Mouse (Mus musculus): ENCODE measurements around the gene Spaca4. TPM values are rescaled to one million over a fixed set of nuclear protein-coding genes. Genes with fewer than 3 reads are reported as not detected.
A peak's percentile ranks its signal among the peaks of the same experiment; 100 is the strongest.

Gene Spaca4
- polyA plus RNA-seq, 1 experiment = not detected

GRCm38 (mm10) chr7:45748110-45748509 lies 22.5 kb upstream of the Spaca4 start:
- DNase-seq (ENCODE audit: low read depth) = no peak
- TF ChIP-seq CTCF (IDR thresholded peaks at IDR 0.05; ENCODE audit: borderline replicate concordance, extremely low read depth, insufficient read depth, insufficient read length) = no peak
- no peak for TF ChIP-seq POLR2A (IDR thresholded peaks at IDR 0.05; ENCODE audit: borderline replicate concordance, extremely low read depth, insufficient read depth, insufficient read length, poor library complexity, severe bottlenecking)

GRCm38 (mm10) chr7:45747450-45747849 lies 21.8 kb upstream of the Spaca4 start:
- DNase-seq (ENCODE audit: low read depth) = no peak
- TF ChIP-seq CTCF (IDR thresholded peaks at IDR 0.05; ENCODE audit: borderline replicate concordance, extremely low read depth, insufficient read depth, insufficient read length) (no peak), POLR2A (IDR thresholded peaks at IDR 0.05; ENCODE audit: borderline replicate concordance, extremely low read depth, insufficient read depth, insufficient read length, poor library complexity, severe bottlenecking) (no peak)

GRCm38 (mm10) chr7:45746518-45746917 lies 20.9 kb upstream of the Spaca4 start:
- TF ChIP-seq POLR2A (IDR thresholded peaks at IDR 0.05; ENCODE audit: borderline replicate concordance, extremely low read depth, insufficient read depth, insufficient read length, poor library complexity, severe bottlenecking) = no peak
- TF ChIP-seq CTCF (IDR thresholded peaks at IDR 0.05; ENCODE audit: borderline replicate concordance, extremely low read depth, insufficient read depth, insufficient read length) = peak; percentile 54; the same call in 1 of the 2 replicates
- DNase-seq (ENCODE audit: low read depth) = no peak

GRCm38 (mm10) chr7:45744387-45744786 lies 18.8 kb upstream of the Spaca4 start:
- TF ChIP-seq POLR2A (IDR thresholded peaks at IDR 0.05; ENCODE audit: borderline replicate concordance, extremely low read depth, insufficient read depth, insufficient read length, poor library complexity, severe bottlenecking) = no peak
- TF ChIP-seq CTCF (IDR thresholded peaks at IDR 0.05; ENCODE audit: borderline replicate concordance, extremely low read depth, insufficient read depth, insufficient read length) = no peak
- DNase-seq (ENCODE audit: low read depth) = peak; percentile 25

- DNase-seq (ENCODE audit: low read depth) = peak; percentile 14
- TF ChIP-seq CTCF (IDR thresholded peaks at IDR 0.05; ENCODE audit: borderline replicate concordance, extremely low read depth, insufficient read depth, insufficient read length) = no peak; the same call in 1 of the 2 replicates
- TF ChIP-seq POLR2A (IDR thresholded peaks at IDR 0.05; ENCODE audit: borderline replicate concordance, extremely low read depth, insufficient read depth, insufficient read length, poor library complexity, severe bottlenecking) = no peak
Measured at GRCm38 (mm10) chr7:45742338-45742737, 16.7 kb upstream of the Spaca4 start.

- no peak for TF ChIP-seq CTCF (IDR thresholded peaks at IDR 0.05; ENCODE audit: borderline replicate concordance, extremely low read depth, insufficient read depth, insufficient read length)
- no peak for TF ChIP-seq POLR2A (IDR thresholded peaks at IDR 0.05; ENCODE audit: borderline replicate concordance, extremely low read depth, insufficient read depth, insufficient read length, poor library complexity, severe bottlenecking)
- DNase-seq (ENCODE audit: low read depth) = no peak
Measured at GRCm38 (mm10) chr7:45741777-45742176, 16.2 kb upstream of the Spaca4 start.

- TF ChIP-seq POLR2A (IDR thresholded peaks at IDR 0.05; ENCODE audit: borderline replicate concordance, extremely low read depth, insufficient read depth, insufficient read length, poor library complexity, severe bottlenecking) (no peak), CTCF (IDR thresholded peaks at IDR 0.05; ENCODE audit: borderline replicate concordance, extremely low read depth, insufficient read depth, insufficient read length) (no peak)
- no peak for DNase-seq (ENCODE audit: low read depth)
Measured at GRCm38 (mm10) chr7:45741308-45741707, 15.7 kb upstream of the Spaca4 start.

GRCm38 (mm10) chr7:45739820-45740219 lies 14.2 kb upstream of the Spaca4 start:
- TF ChIP-seq POLR2A (IDR thresholded peaks at IDR 0.05; ENCODE audit: borderline replicate concordance, extremely low read depth, insufficient read depth, insufficient read length, poor library complexity, severe bottlenecking) (no peak), CTCF (IDR thresholded peaks at IDR 0.05; ENCODE audit: borderline replicate concordance, extremely low read depth, insufficient read depth, insufficient read length) (no peak)
- no peak for DNase-seq (ENCODE audit: low read depth)

- TF ChIP-seq CTCF (IDR thresholded peaks at IDR 0.05; ENCODE audit: borderline replicate concordance, extremely low read depth, insufficient read depth, insufficient read length) = peak; percentile 84
- TF ChIP-seq POLR2A (IDR thresholded peaks at IDR 0.05; ENCODE audit: borderline replicate concordance, extremely low read depth, insufficient read depth, insufficient read length, poor library complexity, severe bottlenecking) = no peak
- DNase-seq (ENCODE audit: low read depth) = peak; percentile 93
Measured at GRCm38 (mm10) chr7:45739162-45739763, 13.7 kb upstream of the Spaca4 start.

GRCm38 (mm10) chr7:45733477-45733876 lies 7.9 kb upstream of the Spaca4 start:
- DNase-seq (ENCODE audit: low read depth) = no peak
- no peak for TF ChIP-seq POLR2A (IDR thresholded peaks at IDR 0.05; ENCODE audit: borderline replicate concordance, extremely low read depth, insufficient read depth, insufficient read length, poor library complexity, severe bottlenecking)
- no peak for TF ChIP-seq CTCF (IDR thresholded peaks at IDR 0.05; ENCODE audit: borderline replicate concordance, extremely low read depth, insufficient read depth, insufficient read length)

GRCm38 (mm10) chr7:45730727-45731431 lies 5.3 kb upstream of the Spaca4 start:
- TF ChIP-seq CTCF (IDR thresholded peaks at IDR 0.05; ENCODE audit: borderline replicate concordance, extremely low read depth, insufficient read depth, insufficient read length) = peak; percentile 70
- TF ChIP-seq POLR2A (IDR thresholded peaks at IDR 0.05; ENCODE audit: borderline replicate concordance, extremely low read depth, insufficient read depth, insufficient read length, poor library complexity, severe bottlenecking) = no peak
- no peak for DNase-seq (ENCODE audit: low read depth)

- no peak for DNase-seq (ENCODE audit: low read depth)
Measured at GRCm38 (mm10) chr7:45727625-45728024, 2.0 kb upstream of the Spaca4 start.

More at GRCm38 (mm10) chr7:45727625-45728024, 2.0 kb upstream of the Spaca4 start:
- TF ChIP-seq CTCF (IDR thresholded peaks at IDR 0.05; ENCODE audit: borderline replicate concordance, extremely low read depth, insufficient read depth, insufficient read length) (no peak), POLR2A (IDR thresholded peaks at IDR 0.05; ENCODE audit: borderline replicate concordance, extremely low read depth, insufficient read depth, insufficient read length, poor library complexity, severe bottlenecking) (no peak)
